Mouse (Mus musculus) CH12.LX (cell line): ENCODE results near the gene Cdhr2.

Source experiments
- CTCF ChIP-seq, 2 experiments: IDR thresholded peaks in 1 of 2; conservative IDR thresholded peaks in 1 of 2; 2 replicates each; pipeline ENCODE4 v1.5.1; 2011 to 2012; ENCODE audit warnings: low read depth in 2 of 2, low read length in 2 of 2, improper control_type of control experiment in 1 of 2, inconsistent platforms in 1 of 2, mild to moderate bottlenecking in 1 of 2, moderate library complexity in 1 of 2
- ELF1 ChIP-seq: IDR thresholded peaks from 2 replicates; pipeline ENCODE4 v1.6.1; 2014; ENCODE audit warnings: low read depth, mild to moderate bottlenecking, inconsistent platforms, low read length, improper control_type of control experiment
- MAX ChIP-seq: IDR thresholded peaks from 2 replicates; pipeline ENCODE4 v1.6.1; 2011; ENCODE audit warnings: low read length, improper control_type of control experiment
- MYC ChIP-seq: IDR thresholded peaks from 2 replicates; pipeline ENCODE4 v1.6.1; 2011; ENCODE audit warnings: low read depth, mild to moderate bottlenecking, improper control_type of control experiment, low read length
- NRF1 ChIP-seq: IDR thresholded peaks from 2 replicates; pipeline ENCODE4 v1.6.1; 2014; ENCODE audit warnings: low read depth, mild to moderate bottlenecking, inconsistent platforms, low read length, improper control_type of control experiment, moderate library complexity
- POLR2A ChIP-seq: IDR thresholded peaks from 2 replicates; pipeline ENCODE4 v1.6.1; 2011; ENCODE audit warnings: low read depth, mild to moderate bottlenecking, improper control_type of control experiment, low read length
- POLR2AphosphoS2 ChIP-seq: IDR thresholded peaks from 2 replicates; pipeline ENCODE4 v1.6.1; 2011; ENCODE audit warnings: low read depth, low read length, improper control_type of control experiment
- SIN3A ChIP-seq: IDR thresholded peaks from 2 replicates; pipeline ENCODE4 v1.6.1; 2012; ENCODE audit warnings: low read length, improper control_type of control experiment, inconsistent platforms
- UBTF ChIP-seq: IDR thresholded peaks from 2 replicates; pipeline ENCODE4 v1.6.1; 2012; ENCODE audit warnings: low read depth, mild to moderate bottlenecking, inconsistent platforms, low read length, improper control_type of control experiment, moderate library complexity
- ZC3H11A ChIP-seq: IDR thresholded peaks from 2 replicates; pipeline ENCODE4 v1.6.1; 2012; ENCODE audit warnings: low read depth, mild to moderate bottlenecking, inconsistent platforms, low read length, improper control_type of control experiment
- ZMIZ1 ChIP-seq: IDR thresholded peaks from 2 replicates; pipeline ENCODE4 v1.6.1; 2012; ENCODE audit warnings: low read depth, mild to moderate bottlenecking, inconsistent platforms, low read length, improper control_type of control experiment

DNA sequence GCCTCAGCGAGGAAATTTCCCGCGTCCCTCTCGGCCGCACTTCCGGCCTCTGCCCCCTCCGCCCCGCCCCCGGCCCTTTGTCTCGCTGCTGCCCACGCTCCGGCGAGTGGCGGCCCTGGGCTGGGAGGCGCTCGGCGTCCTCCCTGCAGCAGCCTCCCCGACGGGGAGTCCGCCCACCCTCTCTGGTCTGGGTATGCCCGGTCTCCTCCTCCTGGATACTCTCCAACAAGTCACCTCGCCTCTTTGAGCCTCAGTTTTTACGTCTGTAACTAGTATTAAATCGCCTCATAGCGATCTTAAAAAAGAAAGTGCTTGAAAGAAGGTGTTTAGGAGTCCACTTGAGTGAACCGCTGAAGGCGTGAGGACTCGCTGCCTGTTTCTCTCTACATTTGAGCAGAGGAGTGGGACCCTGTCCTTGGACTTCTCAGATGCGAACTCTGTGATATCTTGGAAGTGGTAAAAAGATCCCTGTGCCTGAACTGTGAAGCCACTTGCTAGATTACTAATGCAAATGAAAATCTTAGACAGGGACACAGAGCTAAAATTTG, 48.7 kb downstream of the Cdhr2 start, which contains the start of gene Gprin1:
- TF ChIP-seq ELF1 = no peak
- no peak for TF ChIP-seq NRF1
- TF ChIP-seq CTCF (conservative IDR thresholded peaks at IDR 0.05 in 1 of 2, IDR thresholded peaks at IDR 0.05 in 1 of 2; ENCODE audit: low read depth in 2 of 2, low read length in 2 of 2) = no peak
- no peak for TF ChIP-seq POLR2A
- no peak for TF ChIP-seq UBTF
- TF ChIP-seq ZMIZ1 = no peak
- no peak for TF ChIP-seq ZC3H11A
- no peak for TF ChIP-seq MYC
- no peak for TF ChIP-seq POLR2AphosphoS2
- TF ChIP-seq SIN3A = no peak
- TF ChIP-seq MAX = no peak
